Mouse (Mus musculus) liver, embryonic 12.5 days (tissue): ENCODE results near the gene H2-T24. TPM values are rescaled to one million over a fixed set of nuclear protein-coding genes. Genes with fewer than 3 reads are reported as not detected.
"Not testable (repeated sequence)": the region's sequence is repeated elsewhere in the genome, so short reads cannot be mapped to it uniquely, and the experiment has no call there.

Experiments used
- ATAC-seq: fragments of 200-750 bp; cut with Nextera tagmentation; 2 replicates; pipeline ENCODE4 v1.8.0; 2017; ENCODE audit warnings: moderate number of reproducible peaks, mild to moderate bottlenecking, moderate library complexity
- H3K27ac ChIP-seq: fragments of 300-500 bp; sonication (generic); 2 replicates; pipeline ENCODE4 v1.5.1; 2016; ENCODE audit warnings: mild to moderate bottlenecking
- H3K27me3 ChIP-seq: fragments of 300-500 bp; sonication (generic); replicated peaks from 2 replicates; pipeline ENCODE4 v1.6.1; 2016; ENCODE audit warnings: mild to moderate bottlenecking, moderate library complexity
- H3K36me3 ChIP-seq: fragments of 300-500 bp; sonication (generic); 2 replicates; pipeline ENCODE4 v1.6.1; 2016; ENCODE audit warnings: mild to moderate bottlenecking, moderate library complexity
- H3K4me1 ChIP-seq: fragments of 300-500 bp; sonication (generic); 2 replicates; pipeline ENCODE4 v1.6.1; 2016
- H3K4me2 ChIP-seq: fragments of 300-500 bp; sonication (generic); 2 replicates; pipeline ENCODE4 v1.6.1; 2016; ENCODE audit warnings: mild to moderate bottlenecking, moderate library complexity
- H3K4me3 ChIP-seq: fragments of 300-500 bp; sonication (generic); 2 replicates; pipeline ENCODE4 v1.5.1; 2016; ENCODE audit warnings: mild to moderate bottlenecking, moderate library complexity
- H3K9ac ChIP-seq: fragments of 300-500 bp; sonication (generic); 2 replicates; pipeline ENCODE4 v1.6.1; 2016; ENCODE audit warnings: mild to moderate bottlenecking, moderate library complexity
- H3K9me3 ChIP-seq: fragments of 300-500 bp; sonication (generic); replicated peaks from 2 replicates; pipeline ENCODE4 v1.6.1; 2016; ENCODE audit warnings: mild to moderate bottlenecking, moderate library complexity
- WGBS: fragments of 180-500 bp; shearing (Covaris S2); methylation state at CpG from one replicate; pipeline ENCODE4 v1.1.7; 2016; ENCODE audit not compliant: insufficient replicate concordance; 5-methylcytosine and 5-hydroxymethylcytosine counted together
- polyA plus RNA-seq: library from polyadenylated mRNA; unstranded; fragments of >200 nt; fragmentation: Nextera tagmentation; extraction: Ambion mirVana; gene quantifications from 2 replicates; pipeline ENCODE4 v1.2.1, GENCODE M21; 2016

The H2-T24 gene
- 4.6 and 5.7 TPM in 2 replicates for polyA plus RNA-seq

DNA sequence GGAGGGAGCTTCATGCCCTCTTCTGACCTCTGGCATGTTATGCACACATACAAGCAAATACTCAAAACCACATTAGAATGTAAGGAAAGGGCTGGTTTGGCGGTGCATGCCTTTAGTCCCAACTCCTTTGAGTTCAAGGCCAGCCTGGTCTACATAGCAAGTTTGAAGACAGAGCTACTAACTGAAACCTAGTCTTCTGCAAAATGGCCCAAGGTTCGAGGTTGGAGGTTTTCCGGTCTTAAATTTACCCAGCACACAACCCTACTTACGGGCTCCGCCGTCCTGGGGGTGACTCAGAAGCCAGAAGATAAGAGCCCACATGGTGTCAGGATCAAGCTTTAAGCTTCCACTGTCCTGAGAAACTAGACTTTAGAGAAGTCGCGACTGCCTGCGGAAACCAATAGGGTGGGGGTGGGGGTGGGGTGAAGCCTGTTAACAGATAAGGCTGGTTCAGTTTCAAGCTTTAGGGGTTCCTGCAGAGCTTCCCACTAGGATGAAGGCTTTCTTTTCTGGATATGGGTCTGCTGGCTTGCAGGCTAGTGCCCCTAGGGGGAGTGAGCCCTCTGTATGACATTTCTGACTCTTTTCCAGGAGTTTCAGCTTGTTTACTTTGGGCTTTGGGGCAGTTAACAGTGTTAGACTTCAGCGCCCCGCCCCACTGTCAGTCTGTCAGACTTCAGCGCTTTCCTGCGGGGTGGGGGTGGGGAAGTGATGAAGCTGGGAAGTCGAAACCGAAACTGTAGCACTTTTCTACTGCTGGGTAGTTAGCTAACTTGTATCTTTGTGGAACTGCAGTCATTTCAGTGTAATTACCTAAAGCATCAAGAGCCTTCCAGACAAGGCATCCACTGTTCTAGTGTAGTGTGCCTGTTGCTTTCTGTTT lies at the start of gene H2-T24:
H2-T24 (minus strand) TSS at position 370 of the 883 bp plus-strand sequence.
- peak; percentile 86 for ATAC-seq
- WGBS: 14% methylated on average over 15 of the region's 15 CpGs
- Histone ChIP-seq H3K9ac (peak within 1 kb of the TSS; percentile 63), H3K36me3 (peaks cover 27% of the 10 kb centered on the region), H3K27me3 (no peaks in the 10 kb centered on the region), H3K4me1 (peaks cover 84% of the 10 kb centered on the region), H3K4me3 (peak within 1 kb of the TSS; percentile 58), H3K9me3 (no peaks in the 10 kb centered on the region), H3K27ac (peak within 1 kb of the TSS; percentile 91), H3K4me2 (peak within 1 kb of the TSS; percentile 71)

DNA sequence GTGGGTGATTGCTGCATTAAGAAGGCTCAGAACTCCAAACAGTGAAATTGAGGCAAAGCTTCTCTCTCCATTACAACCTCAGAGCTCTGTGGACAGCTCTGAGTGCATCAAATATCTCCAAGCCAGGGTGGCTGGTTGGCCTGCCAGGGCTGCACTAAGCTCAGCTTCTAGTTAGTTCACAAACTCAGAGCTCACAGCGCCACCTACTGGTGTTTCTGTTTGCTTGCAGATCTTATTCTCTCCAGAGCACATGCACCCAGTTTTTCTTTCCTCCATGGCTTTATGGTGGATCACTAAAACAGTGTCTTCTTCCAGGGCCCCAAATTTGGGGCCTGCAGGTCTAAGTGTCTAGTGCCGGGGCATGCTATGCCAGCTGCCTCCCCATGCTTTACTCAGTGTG lies 40.5 kb upstream of the H2-T24 start:
- no peak overlapping the region for H3K9ac ChIP-seq
- no peak overlapping the region for H3K4me3 ChIP-seq
- H3K27ac ChIP-seq: no peak overlapping the region
- H3K36me3 ChIP-seq: no peaks in the 10 kb centered on the region
- H3K27me3 ChIP-seq: no peaks in the 10 kb centered on the region; the same call in 1 of the 2 replicates
- H3K9me3 ChIP-seq: no peaks in the 10 kb centered on the region
- ATAC-seq: no peak
- H3K4me1 ChIP-seq: no peaks in the 10 kb centered on the region
- 15% methylated on average over 2 of the region's 2 CpGs for WGBS
- H3K4me2 ChIP-seq: no peak overlapping the region

DNA sequence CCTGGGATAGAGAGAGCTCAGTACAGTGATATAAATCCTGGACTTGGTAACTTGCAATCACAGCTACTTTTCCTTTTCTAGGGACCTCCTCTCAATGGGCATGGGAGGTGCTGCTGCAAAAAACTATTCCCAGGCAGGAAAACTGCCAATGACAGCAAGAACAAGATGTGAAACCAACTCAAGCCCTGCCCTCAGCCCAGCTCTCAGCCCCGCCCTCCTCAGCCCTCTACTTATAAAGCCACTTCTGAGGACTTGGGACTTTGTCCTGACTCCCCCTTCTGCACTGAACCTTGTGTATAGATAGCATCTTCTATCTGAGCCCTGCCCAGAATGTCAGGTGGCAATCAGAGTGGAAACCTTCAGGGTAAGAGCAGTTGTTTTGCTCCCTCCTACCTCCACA lies 38.0 kb upstream of the H2-T24 start, which contains the start of gene Gm11127:
Gm11127 (minus strand) TSS at position 10 of the 400 bp plus-strand sequence.
- H3K27me3 ChIP-seq, ATAC-seq, H3K9ac ChIP-seq, H3K9me3 ChIP-seq, H3K4me2 ChIP-seq, H3K4me1 ChIP-seq, H3K27ac ChIP-seq, H3K4me3 ChIP-seq, H3K36me3 ChIP-seq: not testable (repeated sequence)
- WGBS: 39% methylated on average over 1 of the region's 1 CpGs

DNA sequence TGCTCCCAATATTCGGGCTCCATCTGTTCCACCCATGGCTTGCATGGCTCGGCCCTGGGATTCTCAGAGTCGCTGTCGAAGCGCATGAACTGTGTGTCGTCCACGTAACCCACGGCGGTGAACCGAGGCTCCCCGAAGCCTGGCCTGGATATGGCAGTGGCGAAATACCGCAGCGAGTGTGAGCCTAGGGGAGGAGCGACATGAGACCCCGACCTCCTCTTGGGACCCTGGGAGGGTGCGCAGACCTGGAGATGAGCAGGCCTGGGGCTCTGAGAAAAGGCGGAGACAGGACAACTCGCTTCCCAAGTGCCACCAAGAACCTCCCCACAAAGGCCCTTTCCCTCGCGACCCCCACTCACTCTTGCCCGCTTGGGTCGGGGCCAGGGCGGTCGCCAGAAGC lies 37.6 kb upstream of the H2-T24 start:
- WGBS: 84% methylated on average over 25 of the region's 25 CpGs
- H3K4me2 ChIP-seq, H3K4me1 ChIP-seq, H3K27me3 ChIP-seq, H3K4me3 ChIP-seq, ATAC-seq, H3K36me3 ChIP-seq, H3K9me3 ChIP-seq, H3K9ac ChIP-seq, H3K27ac ChIP-seq: not testable (repeated sequence)

DNA sequence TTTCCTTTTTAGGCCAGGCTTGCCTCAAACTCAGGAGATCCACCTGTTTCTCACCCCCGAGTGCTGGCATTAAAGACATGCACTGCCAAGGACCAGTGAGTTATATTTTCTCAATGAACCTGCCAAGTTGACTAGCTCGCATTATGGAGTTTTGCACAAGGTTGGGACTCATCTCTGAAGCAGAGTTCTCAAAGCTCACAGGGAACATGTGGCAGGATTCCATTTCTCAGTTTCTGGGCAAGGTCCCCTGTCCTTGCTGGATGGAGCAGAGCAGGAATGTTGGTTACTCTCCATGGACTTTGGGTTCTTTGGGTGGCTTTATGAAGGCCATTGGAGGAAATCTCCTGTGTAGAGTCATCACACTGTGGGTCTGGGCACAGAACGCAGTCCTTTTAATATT lies 22.9 kb upstream of the H2-T24 start:
- Histone ChIP-seq H3K36me3 (no peaks in the 10 kb centered on the region), H3K27ac (no peak overlapping the region), H3K9me3 (no peaks in the 10 kb centered on the region), H3K9ac (peak overlapping the region; percentile 73), H3K4me3 (peak overlapping the region; percentile 64), H3K4me2 (peak overlapping the region; percentile 83), H3K27me3 (no peaks in the 10 kb centered on the region), H3K4me1 (peaks cover 21% of the 10 kb centered on the region)
- 76% methylated on average over 3 of the region's 3 CpGs for WGBS
- ATAC-seq: no peak

DNA sequence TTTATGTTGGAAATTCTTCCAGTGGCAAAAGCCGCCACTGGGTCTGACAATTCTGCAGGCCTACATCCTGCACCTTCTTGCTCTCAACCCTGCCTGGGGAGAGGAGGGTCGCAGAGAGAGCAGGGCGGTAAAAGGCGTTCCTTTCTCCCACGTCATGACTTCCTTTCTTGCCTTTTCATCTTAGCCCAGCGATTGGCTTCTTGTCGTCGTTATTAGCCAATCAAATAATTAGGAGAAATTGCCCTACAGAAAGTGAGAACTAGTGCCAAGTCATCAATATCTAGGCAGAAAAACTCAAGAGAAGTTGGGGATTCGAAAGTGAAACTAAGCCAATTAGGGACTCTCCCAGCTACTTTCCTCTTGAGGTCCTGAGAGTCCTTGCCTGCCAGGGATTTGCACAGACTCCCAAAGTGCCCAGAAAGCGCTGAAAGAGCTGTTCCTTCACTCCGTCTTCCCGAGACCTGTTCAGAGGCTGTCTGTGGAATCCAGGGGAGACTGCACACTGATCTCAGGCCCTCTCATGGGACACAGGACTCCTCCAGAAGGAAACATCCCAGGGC lies 22.3 kb upstream of the H2-T24 start, which contains the start of the genes H2-T22 and Gm6034:
H2-T22 (minus strand) TSS at position 138 of the 560 bp plus-strand sequence.
Gm6034 (plus strand) TSS at position 352 of the 560 bp plus-strand sequence.
- 3% methylated on average over 12 of the region's 12 CpGs for WGBS
- H3K27me3 ChIP-seq, H3K27ac ChIP-seq, H3K36me3 ChIP-seq, H3K9me3 ChIP-seq: not testable (repeated sequence)
- Histone ChIP-seq H3K4me3 (peak within 1 kb of the TSS; percentile 64), H3K9ac (peak within 1 kb of the TSS; percentile 73), H3K4me1 (peaks cover 21% of the 10 kb centered on the region), H3K4me2 (peak within 1 kb of the TSS; percentile 83)
- peak; percentile 93 for ATAC-seq

DNA sequence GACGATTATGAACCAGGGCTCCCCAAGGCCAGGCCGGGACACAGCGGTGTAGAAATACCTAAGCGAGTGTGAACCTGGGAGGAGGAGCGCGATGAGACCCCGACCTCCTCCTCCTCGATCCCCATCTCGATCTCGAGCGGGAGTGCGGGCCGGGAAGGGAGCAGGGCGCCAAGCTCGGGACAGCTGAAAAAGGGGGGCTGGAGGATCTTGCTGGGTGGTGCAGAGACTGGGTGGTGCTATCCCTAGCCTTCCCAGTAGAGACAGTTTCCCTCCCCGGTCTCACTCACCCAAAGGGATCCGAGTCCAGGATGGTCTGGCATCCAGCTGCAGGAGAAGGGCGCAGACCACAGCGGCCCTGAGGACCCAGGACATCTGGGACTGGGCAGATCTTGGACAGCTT lies 21.7 kb upstream of the H2-T24 start:
- peak overlapping the region; percentile 83 for H3K4me2 ChIP-seq
- not testable (repeated sequence) for H3K9me3 ChIP-seq, H3K36me3 ChIP-seq, H3K27me3 ChIP-seq, H3K27ac ChIP-seq
- 4% methylated on average over 19 of the region's 19 CpGs for WGBS
- peak overlapping the region; percentile 64 for H3K4me3 ChIP-seq
- ATAC-seq: peak; percentile 40
- H3K4me1 ChIP-seq: peaks cover 21% of the 10 kb centered on the region
- H3K9ac ChIP-seq: peak overlapping the region; percentile 73

DNA sequence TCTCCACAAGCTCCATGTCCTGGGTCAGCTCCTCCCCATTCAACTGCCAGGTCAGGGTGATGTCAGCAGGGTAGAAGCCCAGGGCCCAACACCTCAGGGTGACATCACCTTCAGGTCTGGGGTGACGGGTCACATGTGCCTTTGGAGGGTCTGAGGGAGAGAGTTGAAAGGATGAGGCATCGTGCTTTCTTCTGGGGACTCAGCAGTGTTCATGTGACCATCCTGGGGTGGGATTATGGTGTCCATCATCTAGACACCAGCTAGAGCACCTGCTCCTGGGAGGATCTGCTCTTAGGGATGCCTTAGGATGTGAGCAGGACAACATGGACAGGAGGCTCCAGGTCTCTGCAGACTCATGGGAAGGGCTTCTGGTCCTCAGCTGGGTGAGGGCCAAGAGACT lies 20.2 kb upstream of the H2-T24 start:
- not testable (repeated sequence) for H3K4me3 ChIP-seq, H3K9ac ChIP-seq, H3K36me3 ChIP-seq, H3K27ac ChIP-seq, ATAC-seq, H3K4me2 ChIP-seq, H3K27me3 ChIP-seq, H3K9me3 ChIP-seq
- WGBS: 77% methylated on average over 2 of the region's 2 CpGs
- H3K4me1 ChIP-seq: peaks cover 21% of the 10 kb centered on the region

DNA sequence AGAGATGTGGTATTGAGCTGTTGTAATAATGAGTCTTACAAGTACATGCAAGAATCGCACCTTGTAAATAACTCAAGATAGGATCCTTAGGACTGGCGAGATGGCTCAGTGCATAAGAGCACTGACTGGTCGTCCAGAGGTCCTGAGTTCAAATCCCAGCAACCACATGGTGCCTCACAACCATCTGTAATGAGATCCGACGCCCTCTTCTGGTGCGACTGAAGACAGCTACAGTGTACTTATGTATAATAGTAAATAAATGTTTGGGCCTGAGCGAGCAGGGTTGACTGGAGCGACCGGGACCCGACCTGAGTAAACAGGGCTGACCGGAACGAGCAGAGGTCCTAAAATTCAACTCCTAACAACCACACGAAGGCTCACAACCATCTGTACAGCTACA lies 15.8 kb upstream of the H2-T24 start:
- H3K36me3 ChIP-seq, H3K27ac ChIP-seq, ATAC-seq, H3K4me2 ChIP-seq, H3K27me3 ChIP-seq, H3K9ac ChIP-seq, H3K9me3 ChIP-seq, H3K4me3 ChIP-seq: not testable (repeated sequence)
- H3K4me1 ChIP-seq: peaks cover 11% of the 10 kb centered on the region
- 72% methylated on average over 13 of the region's 13 CpGs for WGBS

DNA sequence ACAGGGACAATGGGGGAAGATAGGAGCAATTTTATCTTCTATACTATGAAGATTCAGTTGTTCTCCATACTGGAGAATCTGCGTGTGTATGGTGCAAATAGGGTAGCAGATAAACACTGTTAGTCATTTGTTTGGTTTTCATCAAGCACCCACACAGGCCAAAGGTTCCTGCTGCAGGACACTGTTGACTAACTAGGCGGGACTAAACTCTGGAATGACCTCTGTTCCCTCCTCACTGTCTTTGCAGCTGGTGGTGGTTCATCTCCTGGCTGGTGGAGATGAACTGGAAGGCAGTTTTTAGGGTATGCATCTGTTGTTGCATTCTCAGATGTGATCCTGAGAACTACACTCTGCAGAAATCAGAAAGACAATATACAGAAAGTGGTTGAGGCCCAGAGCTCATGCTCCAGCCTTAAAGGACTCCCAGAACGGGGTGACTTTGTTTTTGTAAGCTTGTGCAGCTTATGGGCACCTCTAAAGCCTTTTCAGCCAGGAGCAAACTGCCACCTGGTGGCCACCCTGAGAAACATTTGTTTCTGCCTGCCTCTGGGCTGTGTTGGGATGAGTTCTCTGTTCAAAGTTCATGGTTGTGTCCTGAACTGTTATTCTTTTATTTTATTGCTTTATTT lies 14.8 kb upstream of the H2-T24 start:
- 0 out of 2 replicates have a peak overlapping the region, but pooled peaks have one; percentile 8 for H3K4me2 ChIP-seq
- H3K4me3 ChIP-seq, H3K27ac ChIP-seq, H3K9me3 ChIP-seq, H3K27me3 ChIP-seq, H3K36me3 ChIP-seq, H3K9ac ChIP-seq: not testable (repeated sequence)
- peaks cover 19% of the 10 kb centered on the region for H3K4me1 ChIP-seq
- peak; percentile 60 for ATAC-seq
- 26% methylated on average over 3 of the region's 3 CpGs for WGBS

DNA sequence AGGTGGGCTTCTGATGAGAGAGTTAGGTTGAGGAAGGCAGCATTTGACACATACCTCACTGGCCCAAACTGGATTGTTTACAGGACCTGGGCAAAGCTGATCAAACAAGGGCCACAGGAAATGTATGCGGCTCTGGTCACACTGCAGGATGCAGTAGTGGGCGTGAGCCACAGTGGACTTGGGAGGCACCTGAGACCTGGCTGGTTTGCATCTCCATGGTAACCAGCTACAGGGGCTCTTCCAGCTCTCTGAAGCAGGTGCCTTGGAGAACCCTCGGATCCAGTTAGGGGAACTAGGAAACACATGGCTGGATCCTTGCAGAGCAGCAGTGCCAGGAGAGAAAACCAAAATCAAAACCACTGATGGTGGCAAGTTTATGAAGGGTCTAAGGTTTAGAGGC lies 14.2 kb upstream of the H2-T24 start:
- 51% methylated on average over 3 of the region's 3 CpGs for WGBS

More for the DNA sequence above, 14.2 kb upstream of the H2-T24 start:
- H3K27ac ChIP-seq, H3K27me3 ChIP-seq, H3K4me3 ChIP-seq, H3K9ac ChIP-seq, H3K9me3 ChIP-seq, H3K36me3 ChIP-seq: not testable (repeated sequence)
- 0 out of 2 replicates have a peak overlapping the region, but pooled peaks have one; percentile 8 for H3K4me2 ChIP-seq
- ATAC-seq: 0 out of 2 replicates have a peak, but pooled peaks have one; percentile 21
- H3K4me1 ChIP-seq: peaks cover 23% of the 10 kb centered on the region
